Mouse (Mus musculus) gastrocnemius, postnatal 4 days (tissue): ENCODE measurements at regions not wholly inside any gene's neighbourhood (a gene's known extent, or its start where the extent isn't known, plus 50 kb on each side); places are given as distances from the start of the nearest gene placed in this dataset.

ENCODE experiments used
- DNase-seq, 2 experiments: peaks; one replicate each; pipeline ENCODE4 v3.0.0; 2021 to 2022; ENCODE audit warnings: low spot score in 2 of 2, mixed read lengths in 2 of 2

- no peak for DNase-seq
Observed at GRCm38 (mm10) chr5:119477926-119478325, 192.5 kb upstream of the Tbx3 start.

- no peak for DNase-seq
Observed at GRCm38 (mm10) chr5:119478331-119478730, 192.1 kb upstream of the Tbx3 start.

GRCm38 (mm10) chr5:119480191-119481190 lies 190.0 kb upstream of the Tbx3 start:
- peak in 1 of 2 experiments; percentile 22 for DNase-seq

GRCm38 (mm10) chr5:119483706-119484105 lies 186.8 kb upstream of the Tbx3 start:
- no peak for DNase-seq

DNA sequence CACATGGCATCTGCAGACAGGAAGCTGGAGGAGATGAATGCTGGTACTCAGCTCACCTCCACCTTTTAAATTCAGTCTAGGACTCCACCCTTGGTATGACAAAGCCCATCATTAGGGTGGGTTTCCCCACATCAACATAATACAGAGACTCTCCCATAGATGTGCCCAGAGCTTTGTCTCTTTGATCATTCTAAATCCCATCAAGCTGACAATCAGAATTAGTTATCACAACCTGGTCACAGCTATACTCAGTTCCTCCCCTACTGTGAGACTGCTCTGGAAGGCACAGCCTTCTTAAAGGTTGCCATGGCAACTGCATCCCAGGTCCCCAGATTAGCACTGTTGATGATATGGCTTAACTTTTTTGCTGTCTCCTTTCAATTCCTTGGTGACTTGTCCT lies 184.3 kb upstream of the Tbx3 start:
- DNase-seq, result no peak

- no peak for DNase-seq
Observed at GRCm38 (mm10) chr5:119487184-119487583, 183.3 kb upstream of the Tbx3 start.

DNA sequence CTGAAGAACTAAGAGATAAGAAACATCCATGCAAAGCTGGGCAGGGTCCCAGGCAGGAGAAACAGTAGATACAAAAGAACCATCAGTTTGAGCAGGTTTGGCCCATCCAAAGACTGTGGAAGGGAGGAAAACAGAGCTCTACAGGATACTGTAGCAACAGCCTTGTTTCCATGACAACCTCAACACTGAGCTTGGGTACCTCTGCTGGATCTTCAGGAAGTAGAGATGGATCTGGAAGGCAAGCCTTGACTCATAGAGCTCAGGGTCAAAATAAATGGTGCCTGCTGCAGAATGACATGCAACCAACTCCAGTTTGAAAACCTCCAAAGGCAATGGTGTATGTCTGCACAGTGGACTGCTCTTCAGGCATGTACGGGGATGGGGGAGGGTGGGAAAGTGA lies 173.0 kb upstream of the Tbx3 start:
- DNase-seq, result no peak

- no peak for DNase-seq
Observed at GRCm38 (mm10) chr5:119498431-119498830, 172.0 kb upstream of the Tbx3 start.

- no peak for DNase-seq
Observed at GRCm38 (mm10) chr5:119507709-119508108, 162.8 kb upstream of the Tbx3 start.

DNA sequence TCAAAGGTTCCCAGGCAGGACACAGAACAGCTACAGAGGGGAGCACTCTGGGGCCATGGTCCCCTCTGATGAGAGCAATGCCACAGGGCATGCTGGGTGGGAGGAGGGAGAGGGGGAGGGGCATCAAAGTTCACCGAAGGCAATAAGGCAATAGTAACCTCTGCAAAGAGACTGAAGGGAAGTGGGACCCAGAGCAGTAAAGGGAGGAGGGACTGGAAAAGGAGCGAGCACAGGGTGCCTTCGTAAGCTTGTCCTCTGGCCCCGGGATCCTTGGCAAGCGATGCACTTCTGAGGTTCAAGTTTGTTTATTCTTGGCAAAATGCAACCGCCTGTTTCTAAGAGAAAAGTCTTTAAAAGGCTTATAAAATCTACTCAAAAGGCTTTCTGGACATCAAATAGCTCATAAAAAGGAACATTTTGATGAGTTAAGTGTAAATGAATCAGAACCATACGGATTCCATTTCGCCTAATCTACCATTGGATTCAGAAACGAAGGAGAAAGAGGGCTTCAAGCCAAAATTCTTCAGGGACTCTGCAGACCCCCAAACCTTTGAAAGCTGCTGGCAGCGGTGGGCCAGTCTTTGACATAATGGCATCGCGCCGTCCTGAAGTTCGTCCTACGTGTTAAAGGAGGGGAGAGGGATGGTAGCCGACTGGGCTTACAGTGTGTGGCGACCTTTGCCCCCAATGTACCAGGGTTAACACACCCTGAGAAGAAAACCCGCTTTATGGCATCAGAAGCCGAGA lies 151.8 kb upstream of the Tbx3 start:
- DNase-seq, result no peak

DNA sequence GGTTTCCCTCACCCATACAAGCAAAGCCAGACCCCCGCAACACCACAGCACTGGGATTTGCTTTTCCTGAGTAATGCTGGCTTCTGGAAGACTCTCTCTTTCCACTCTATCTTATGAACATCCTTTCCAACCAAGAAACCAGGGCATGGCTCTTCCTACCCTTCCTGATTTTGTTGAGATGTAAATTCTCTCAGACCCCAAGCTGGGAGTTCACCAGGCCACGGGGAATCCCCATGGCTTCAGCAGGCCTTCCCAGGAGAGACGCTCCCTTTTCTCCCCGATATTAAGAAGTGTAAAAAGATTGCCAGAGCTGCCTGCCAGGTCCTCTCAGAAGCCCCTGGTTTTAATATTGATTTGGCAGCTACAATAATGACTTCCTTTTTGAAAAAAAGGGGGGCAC lies 146.3 kb upstream of the Tbx3 start:
- no peak for DNase-seq

DNA sequence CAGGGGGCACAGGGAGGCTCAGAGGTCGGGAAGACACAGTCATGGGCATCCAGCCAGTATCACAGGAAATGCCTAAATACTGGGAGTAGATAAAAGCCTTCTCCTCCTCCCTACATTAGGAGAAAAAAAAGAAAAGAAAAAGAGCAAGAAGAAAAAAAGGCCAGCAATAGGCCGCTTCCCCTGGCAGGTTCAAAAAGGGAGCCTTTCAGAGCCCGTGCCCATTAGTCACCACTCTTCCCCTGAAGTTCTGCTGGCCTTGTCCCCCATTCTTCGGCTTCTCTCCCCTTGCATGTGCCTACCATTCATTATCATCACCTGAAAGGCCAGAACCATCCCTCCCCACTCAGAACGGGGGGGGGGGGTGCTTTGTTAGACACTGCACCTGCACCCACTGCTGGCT lies 144.5 kb upstream of the Tbx3 start:
- no peak for DNase-seq

GRCm38 (mm10) chr5:119530009-119530408 lies 140.5 kb upstream of the Tbx3 start:
- no peak for DNase-seq

DNA sequence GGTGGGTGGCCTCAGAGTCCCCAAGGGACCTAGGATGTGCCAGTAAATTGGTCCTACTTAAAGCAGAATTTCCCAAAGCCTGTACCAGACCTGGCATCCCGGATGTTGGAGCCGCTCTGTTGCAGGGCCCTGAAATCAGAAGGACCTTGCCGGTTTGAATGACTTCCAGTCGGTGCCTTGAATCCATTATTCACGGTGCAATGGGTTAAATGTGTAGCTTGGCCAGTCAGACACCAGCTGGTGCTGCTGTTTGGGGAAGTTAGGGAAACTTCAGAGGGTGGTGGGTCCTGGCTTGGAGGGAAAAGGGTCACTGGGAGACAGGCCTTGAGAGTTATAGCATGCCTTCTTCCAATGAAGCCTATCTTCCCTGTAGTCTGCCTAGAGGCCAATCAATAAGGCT lies 135.5 kb upstream of the Tbx3 start:
- DNase-seq, result no peak

- DNase-seq, result no peak
Observed at GRCm38 (mm10) chr5:119542836-119543235, 127.6 kb upstream of the Tbx3 start.

DNA sequence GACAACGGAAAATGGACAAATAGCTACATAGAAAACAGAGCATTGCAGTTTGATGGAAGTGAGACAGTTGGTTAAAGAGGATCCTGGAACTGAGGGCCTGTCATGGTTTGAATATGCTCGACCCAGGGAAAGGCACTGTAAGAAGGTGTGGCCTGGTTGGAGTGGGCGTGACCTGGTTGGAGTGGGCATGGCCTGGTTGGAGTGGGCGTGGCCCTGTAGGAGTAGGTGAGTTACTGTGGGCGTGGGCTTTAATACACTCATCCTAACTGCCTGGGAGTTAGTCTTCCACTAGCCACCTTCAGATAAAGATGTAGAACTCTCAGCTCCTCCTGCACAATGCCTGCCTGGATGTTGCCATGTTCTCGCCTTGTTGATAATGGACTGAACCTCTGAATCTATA lies 126.8 kb upstream of the Tbx3 start:
- DNase-seq, result no peak

GRCm38 (mm10) chr5:119544681-119545080 lies 125.8 kb upstream of the Tbx3 start:
- DNase-seq, result no peak

- DNase-seq, result no peak
Observed at GRCm38 (mm10) chr5:119547070-119547469, 123.4 kb upstream of the Tbx3 start.

GRCm38 (mm10) chr5:119550916-119551315 lies 119.6 kb upstream of the Tbx3 start:
- no peak for DNase-seq

GRCm38 (mm10) chr5:119553469-119553868 lies 117.0 kb upstream of the Tbx3 start:
- no peak for DNase-seq

GRCm38 (mm10) chr5:119557071-119557470 lies 113.4 kb upstream of the Tbx3 start:
- DNase-seq, result no peak

DNA sequence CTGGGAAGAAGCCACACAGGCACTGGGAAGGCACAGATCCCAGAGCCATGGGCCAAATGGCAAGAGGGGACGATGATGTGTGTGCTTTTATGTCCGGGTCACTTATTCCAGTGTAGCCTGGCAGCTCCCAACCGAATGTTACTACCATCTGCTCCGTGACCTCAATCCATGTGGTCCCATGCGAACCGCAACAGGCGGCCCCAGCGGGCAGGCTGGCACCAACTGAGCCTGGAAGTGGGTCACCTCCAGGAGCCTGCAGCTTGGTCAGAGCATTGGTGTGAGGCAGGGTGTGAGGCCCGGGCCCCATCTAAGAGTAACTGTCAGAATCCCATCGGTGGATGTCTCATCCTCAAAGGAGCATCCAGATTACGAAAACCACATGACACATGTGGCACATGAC lies 110.8 kb upstream of the Tbx3 start:
- no peak for DNase-seq
